Mouse (Mus musculus) neutrophil, adult 59 days (primary cell): ENCODE results near the gene Abca3. TPM values are rescaled to one million over a fixed set of nuclear protein-coding genes. Genes with fewer than 3 reads are reported as not detected.

ENCODE experiments used
- total RNA-seq, 2 experiments: library from RNA; stranded (reverse); gene quantifications; 1 replicate in 1 of 2; 2 replicates in 1 of 2; pipeline ENCODE4 v1.2.4; 2023

The Abca3 gene
- total RNA-seq, result 10 to 100 TPM; 37.7 to 42.7 TPM

DNA sequence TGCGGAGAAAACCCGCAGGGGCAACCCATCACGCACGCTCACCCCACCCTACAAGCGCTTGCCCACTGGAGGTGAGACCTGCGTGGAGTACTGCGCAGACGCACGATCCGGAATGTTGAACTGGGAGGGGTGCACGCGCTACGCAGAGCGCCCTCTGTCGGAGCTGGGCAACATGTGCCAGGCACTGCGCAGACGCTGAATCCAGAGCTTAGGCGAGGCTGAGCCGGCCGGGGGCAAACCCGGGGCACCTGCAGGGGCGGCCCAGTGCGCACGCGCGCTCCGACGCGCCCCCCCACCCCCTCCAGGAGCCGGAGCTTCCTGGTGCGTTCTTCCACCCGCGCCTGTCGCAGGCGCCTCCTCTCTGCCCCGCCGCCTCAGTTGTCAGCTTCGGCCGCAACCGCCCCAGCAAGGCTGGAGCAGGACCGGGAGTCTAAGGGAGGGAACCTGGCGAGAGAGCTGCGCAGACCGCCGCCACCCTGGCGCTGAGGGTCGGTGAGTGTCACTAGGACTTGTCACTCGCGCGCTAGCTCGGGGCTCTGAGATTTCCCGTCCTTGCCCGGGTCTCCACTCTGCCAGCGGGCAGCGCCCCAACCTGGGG lies at the start of gene Abca3:
Abca3 (plus strand) TSS at position 191 of the 598 bp plus-strand sequence.

DNA sequence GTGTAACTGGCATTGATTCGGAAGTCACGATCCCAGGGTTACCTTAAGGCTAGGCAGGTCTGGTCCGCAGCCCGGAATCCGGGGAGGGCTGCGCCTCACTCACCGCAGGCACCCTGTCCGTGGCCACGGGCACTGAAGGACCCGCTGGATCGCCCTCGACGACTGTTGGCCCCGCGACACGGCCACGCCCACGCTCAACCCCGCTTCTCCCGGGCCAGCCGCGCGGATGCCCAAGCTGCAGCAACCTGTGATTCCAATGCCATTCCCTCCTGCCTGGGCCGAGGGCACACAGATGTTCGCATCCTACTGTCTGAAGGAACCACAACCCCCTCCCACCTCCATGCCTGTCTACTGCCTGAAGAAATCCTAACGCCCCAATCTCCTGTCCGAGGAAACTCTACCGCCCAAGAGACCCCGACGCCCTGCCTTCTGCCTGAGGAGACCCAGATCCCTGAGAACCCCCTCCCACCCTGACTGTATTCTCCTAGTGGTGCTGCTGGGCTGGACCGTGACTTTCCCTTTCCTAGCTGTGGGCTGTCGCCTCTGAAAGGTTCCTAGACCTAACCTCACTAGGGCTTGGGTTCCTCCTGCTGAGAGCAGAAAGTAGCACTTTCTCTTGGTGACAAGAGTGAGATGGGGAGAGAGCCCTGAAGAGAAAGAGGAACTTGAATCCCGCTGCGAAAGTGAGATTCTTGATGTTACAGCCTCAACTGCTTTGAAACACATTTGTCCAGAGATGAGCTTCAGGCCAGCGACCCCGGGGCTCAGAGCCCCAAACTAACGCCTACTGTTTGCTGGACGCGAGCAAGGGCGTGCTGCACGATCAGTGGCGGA lies 607 bp upstream of the Abca3 start, which contains the start of gene Abca17:
Abca17 (minus strand) TSS at position 143 of the 834 bp plus-strand sequence.

DNA sequence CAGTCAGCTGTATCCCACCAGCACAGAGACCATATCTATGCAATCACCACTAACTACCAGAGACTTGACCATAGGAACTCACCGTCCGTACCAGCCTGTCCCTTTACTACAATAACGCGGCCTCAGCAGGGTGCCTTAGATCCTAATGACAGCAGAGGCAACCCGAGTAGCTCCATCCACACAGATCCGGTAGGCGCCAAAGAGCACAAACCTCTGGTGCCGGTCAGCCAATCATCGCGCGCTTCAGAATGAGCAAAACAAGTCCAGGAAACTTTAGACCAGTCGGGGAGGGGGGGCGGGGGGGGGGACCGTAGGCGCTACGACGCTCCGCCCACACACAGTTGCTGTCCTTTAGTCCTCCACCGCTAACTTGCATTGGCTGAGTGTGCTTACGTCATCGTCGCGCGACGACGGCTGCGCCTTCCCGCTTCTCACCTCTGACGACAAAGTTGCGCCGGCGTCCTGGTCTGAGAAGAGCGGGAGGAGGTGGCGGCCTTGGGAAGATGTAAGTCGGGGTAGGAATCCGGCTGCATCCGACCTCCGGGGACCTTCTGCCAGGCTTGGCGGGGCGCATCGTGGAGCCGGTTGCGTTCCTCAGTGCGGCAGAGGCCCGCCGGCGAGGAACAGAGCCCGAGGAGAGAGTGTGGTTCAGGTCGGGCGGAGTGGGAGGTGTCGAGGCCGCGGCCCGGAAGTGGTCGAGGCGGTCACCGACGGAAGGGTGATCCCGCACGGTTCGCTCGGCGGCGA lies 62.7 kb downstream of the Abca3 start, which contains the start of gene Rnps1:
Rnps1 (plus strand) TSS at position 336 of the 747 bp plus-strand sequence.

DNA sequence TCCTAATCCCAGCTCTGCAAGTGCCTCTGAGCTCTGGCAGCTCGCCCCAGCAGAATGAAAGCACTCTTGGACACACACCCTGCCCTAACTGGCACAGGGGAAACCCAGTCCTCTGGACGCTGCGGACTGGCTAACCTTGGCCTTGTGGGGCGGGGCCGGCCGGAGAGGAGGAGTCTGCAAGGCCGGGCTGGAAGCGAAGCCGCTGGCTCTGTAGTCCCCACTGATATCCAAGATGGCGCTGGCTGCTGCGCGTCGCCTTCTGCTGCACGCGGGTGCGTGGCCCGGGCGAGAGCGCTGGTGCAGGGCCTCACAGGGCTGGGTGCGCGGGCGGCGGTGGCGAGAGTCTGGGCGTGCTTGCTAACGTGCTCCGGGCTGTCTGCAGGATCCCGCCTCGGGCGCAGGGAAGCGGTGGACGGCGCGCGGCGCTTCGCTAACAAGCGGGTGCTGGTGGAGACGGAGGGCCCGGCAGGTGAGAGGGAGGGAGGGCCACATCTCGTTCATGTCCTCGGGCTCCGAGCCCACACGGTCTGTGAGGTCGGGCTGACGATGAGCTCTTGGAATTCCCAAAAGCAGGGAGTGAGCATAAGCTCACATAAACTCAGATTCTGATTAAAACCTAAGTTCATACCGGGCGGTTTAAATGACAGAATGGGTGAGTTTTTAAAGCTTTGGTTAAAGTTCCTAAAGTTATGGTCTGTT lies 74.9 kb downstream of the Abca3 start, which contains the start of gene Eci1:
Eci1 (plus strand) TSS at position 171 of the 699 bp plus-strand sequence.

DNA sequence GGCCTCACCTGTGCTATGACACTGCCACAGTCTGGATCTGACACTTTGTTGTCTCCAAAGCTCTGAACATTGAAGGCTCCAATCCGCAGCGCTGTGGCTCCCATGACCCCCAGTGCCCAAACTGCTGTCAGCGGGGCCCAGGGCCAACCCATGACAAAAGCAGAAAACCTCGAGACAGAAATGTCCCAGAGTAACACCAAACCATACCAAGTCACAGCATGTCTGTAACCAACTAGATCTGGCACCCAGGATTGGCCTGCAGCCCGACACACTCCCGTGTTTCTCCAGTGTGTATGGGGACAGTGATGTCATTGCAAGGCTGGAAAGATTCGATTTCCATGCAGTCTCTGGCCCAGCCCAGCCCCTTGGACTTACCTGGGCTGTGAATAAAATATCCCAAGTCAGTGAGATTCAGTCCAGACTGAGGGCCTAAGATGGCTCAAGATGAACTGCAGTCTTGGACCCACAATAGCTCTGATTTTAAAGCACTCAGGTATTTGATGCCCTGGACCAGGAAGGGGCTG lies 90.9 kb downstream of the Abca3 start, which contains the start of gene Dnase1l2:
Dnase1l2 (minus strand) TSS at position 474 of the 524 bp plus-strand sequence.

Other genes starting within 250 kb of the Abca3 start
- gene Pdpk1, start 201.0 kb upstream of the Abca3 start, total RNA-seq, result 10 to 100 TPM; 48.9 to 58.5 TPM
- 10 to 100 TPM; 65.4 to 76.7 TPM for gene Amdhd2, start 188.2 kb upstream of the Abca3 start, total RNA-seq
- 100 to 1,000 TPM; 376 to 393 TPM for gene Atp6v0c, start 182.2 kb upstream of the Abca3 start, total RNA-seq
- 10 to 100 TPM; 11.8 to 15.1 TPM for gene Tbc1d24, start 146.4 kb upstream of the Abca3 start, total RNA-seq
- gene Ntn3, start 142.4 kb upstream of the Abca3 start, total RNA-seq, result under 1 TPM; 0.24 to 0.49 TPM
- 1 to 10 TPM; 8.8 to 9.9 TPM for gene Tedc2, start 131.1 kb upstream of the Abca3 start, total RNA-seq
- gene Ccnf, start 100.5 kb upstream of the Abca3 start, total RNA-seq, result 10 to 100 TPM; 44.1 to 49.2 TPM
- gene Abca17, start 882 bp upstream of the Abca3 start, total RNA-seq, result under 1 TPM in 1 of 2 experiments, not detected in 1; 0.07 TPM
- 10 to 100 TPM; 61.6 to 70.5 TPM for gene Rnps1, start 62.6 kb downstream of the Abca3 start, total RNA-seq
- 10 to 100 TPM; 11.5 to 14.1 TPM for gene Eci1, start 74.7 kb downstream of the Abca3 start, total RNA-seq
- 1 to 10 TPM; 2.0 to 2.3 TPM for gene Dnase1l2, start 91.2 kb downstream of the Abca3 start, total RNA-seq
- 10 to 100 TPM; 31.8 to 42.2 TPM for gene E4f1, start 118.4 kb downstream of the Abca3 start, total RNA-seq
- 10 to 100 TPM; 24.7 to 26.6 TPM for gene Pgp, start 118.4 kb downstream of the Abca3 start, total RNA-seq
- not detected for gene Bricd5, start 121.9 kb downstream of the Abca3 start, total RNA-seq
- 10 to 100 TPM; 42.8 to 46.1 TPM for gene Mlst8, start 127.1 kb downstream of the Abca3 start, total RNA-seq
- not detected for gene Caskin1, start 136.7 kb downstream of the Abca3 start, total RNA-seq
- 100 to 1,000 TPM; 132 to 134 TPM for gene Traf7, start 176.0 kb downstream of the Abca3 start, total RNA-seq
- gene Rab26, start 182.3 kb downstream of the Abca3 start, total RNA-seq, result 1 to 10 TPM in 1 of 2 experiments, under 1 TPM in 1; 0.95 to 1.1 TPM
- 10 to 100 TPM; 16.1 to 22.7 TPM for gene Pkd1, start 197.9 kb downstream of the Abca3 start, total RNA-seq